Mouse (Mus musculus): ENCODE data around the gene H2al1j. TPM values are rescaled to one million over a fixed set of nuclear protein-coding genes. Genes with fewer than 3 reads are reported as not detected.

The H2al1j gene
- total RNA-seq, 4 experiments from 2014 or later = not detected

Other genes with a start within 250 kb of the H2al1j start
- not detected for gene H2al1a, start 28.6 kb upstream of the H2al1j start, total RNA-seq (2022)
- gene H2al1b, start 25.4 kb upstream of the H2al1j start, total RNA-seq (2022) = not detected
- gene H2al1c, start 22.2 kb upstream of the H2al1j start, total RNA-seq (2022) = not detected
- not detected for gene H2al1d, start 19.0 kb upstream of the H2al1j start, total RNA-seq (2022)
- not detected for gene H2al1e, start 15.9 kb upstream of the H2al1j start, total RNA-seq (2022)
- gene H2al1f, start 12.7 kb upstream of the H2al1j start, total RNA-seq (2022) = not detected
- gene H2al1g, start 9.6 kb upstream of the H2al1j start, total RNA-seq (2022) = not detected
- not detected for gene H2al1h, start 6.3 kb upstream of the H2al1j start, total RNA-seq (2022)
- gene H2al1i, start 3.2 kb upstream of the H2al1j start, total RNA-seq (2022) = not detected

Measured in gastrocnemius, adult 8-10 months (tissue).